Mouse (Mus musculus): ENCODE measurements around the gene Samsn1.

The Samsn1 gene

GRCm38 (mm10) chr16:76022181-76022580 lies at the start of gene Samsn1:
Gene Samsn1 (minus strand): TSS chr16:76022281.
- in situ Hi-C loops (cut with MboI; ENCODE audit: low pct_unique_long_range_greater_than_20kb in 1 of 2, low sequenced_read_pairs in 2 of 2, unreplicated experiment in 1 of 2), result loop anchor here in 1 of 2 experiments (25.0 kb wide), 1 partner anchor 235 kb away; no protein-coding TSS in a partner anchor

GRCm38 (mm10) chr16:76066082-76066635 lies 44.1 kb upstream of the Samsn1 start:
- in situ Hi-C loops (cut with MboI; ENCODE audit: low pct_unique_long_range_greater_than_20kb in 1 of 2, low sequenced_read_pairs in 2 of 2, unreplicated experiment in 1 of 2), result no loop called here

- in situ Hi-C loops (cut with MboI; ENCODE audit: low pct_unique_long_range_greater_than_20kb in 1 of 2, low sequenced_read_pairs in 2 of 2, unreplicated experiment in 1 of 2), result no loop called here
Observed at GRCm38 (mm10) chr16:76054976-76055375, 32.9 kb upstream of the Samsn1 start.

DNA sequence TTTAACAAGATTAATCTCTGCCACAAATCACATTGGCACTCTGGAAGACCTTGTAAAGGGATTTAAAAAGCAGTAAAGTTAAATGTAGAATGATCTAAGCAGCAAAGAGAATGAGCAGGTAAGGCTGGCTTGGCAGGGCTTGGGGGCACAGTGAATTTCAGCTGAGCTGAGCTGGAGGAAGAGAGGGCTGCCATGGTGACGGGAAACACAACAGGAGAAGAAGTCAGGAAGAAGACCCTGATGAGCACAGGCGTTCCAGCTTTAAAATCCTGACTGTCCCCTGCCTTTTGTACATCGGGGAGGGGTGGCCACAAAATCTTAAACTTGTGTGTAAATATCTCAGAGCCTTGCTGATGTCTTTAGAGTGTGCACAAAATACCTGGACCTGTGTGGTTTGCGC lies 32.0 kb upstream of the Samsn1 start:
- in situ Hi-C loops (cut with MboI; ENCODE audit: low pct_unique_long_range_greater_than_20kb in 1 of 2, low sequenced_read_pairs in 2 of 2, unreplicated experiment in 1 of 2), result no loop called here

DNA sequence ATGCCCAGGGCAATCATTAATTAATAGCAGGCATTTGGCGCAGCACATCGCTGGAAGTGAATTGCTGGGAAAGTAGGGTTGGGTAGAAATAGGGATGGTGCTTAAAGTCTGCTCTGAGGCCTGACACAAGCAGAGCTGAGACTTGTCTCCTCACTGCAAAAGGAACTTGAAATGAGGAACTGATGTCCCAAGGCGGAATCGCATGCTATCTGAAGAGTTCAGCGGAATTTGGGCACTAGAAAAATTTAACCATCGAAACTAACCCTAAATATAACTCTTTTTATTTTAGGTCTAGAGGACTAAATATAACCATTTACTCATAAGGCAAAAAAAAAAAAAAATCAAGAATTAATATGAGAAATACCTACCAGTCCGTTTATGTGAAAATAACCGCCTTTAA lies 31.5 kb upstream of the Samsn1 start:
- in situ Hi-C loops (cut with MboI; ENCODE audit: low pct_unique_long_range_greater_than_20kb in 1 of 2, low sequenced_read_pairs in 2 of 2, unreplicated experiment in 1 of 2), result no loop called here

- in situ Hi-C loops (cut with MboI; ENCODE audit: low pct_unique_long_range_greater_than_20kb in 1 of 2, low sequenced_read_pairs in 2 of 2, unreplicated experiment in 1 of 2), result loop anchor here in 1 of 2 experiments (25.0 kb wide), 1 partner anchor 360 kb away; no protein-coding TSS in a partner anchor
Observed at GRCm38 (mm10) chr16:76047066-76047465, 25.0 kb upstream of the Samsn1 start.

DNA sequence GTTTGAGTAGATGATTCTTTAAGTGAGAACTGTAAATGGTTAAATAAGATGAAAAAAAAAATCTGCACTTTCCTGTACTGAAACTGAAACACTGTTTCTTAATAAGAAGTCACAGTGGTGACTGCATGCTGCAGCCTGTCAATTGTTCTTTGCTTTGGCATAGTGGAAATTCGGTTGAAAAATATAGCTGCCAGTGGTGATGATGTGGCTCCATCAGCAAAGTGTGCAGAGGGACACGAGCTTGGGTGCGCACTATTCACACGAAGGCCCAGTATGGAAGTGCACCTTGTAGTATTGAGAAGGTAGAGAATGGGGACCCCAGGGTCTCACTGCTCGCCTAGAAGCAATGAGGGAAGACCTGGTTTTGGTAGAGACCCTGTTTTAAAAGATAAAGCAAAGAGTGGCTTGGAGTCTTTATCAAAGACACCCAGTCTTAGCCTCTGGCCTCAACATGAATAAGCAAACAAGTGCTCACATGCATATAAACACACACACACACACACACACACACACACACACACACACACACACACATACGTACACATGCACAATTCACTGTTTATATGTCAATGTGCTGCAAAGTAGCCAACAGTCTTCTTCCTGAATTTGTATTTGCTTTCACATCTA lies 18.4 kb upstream of the Samsn1 start:
- in situ Hi-C loops (cut with MboI; ENCODE audit: low pct_unique_long_range_greater_than_20kb in 1 of 2, low sequenced_read_pairs in 2 of 2, unreplicated experiment in 1 of 2), result loop anchor here in 1 of 2 experiments (25.0 kb wide), 1 partner anchor 353 kb away; no protein-coding TSS in a partner anchor

DNA sequence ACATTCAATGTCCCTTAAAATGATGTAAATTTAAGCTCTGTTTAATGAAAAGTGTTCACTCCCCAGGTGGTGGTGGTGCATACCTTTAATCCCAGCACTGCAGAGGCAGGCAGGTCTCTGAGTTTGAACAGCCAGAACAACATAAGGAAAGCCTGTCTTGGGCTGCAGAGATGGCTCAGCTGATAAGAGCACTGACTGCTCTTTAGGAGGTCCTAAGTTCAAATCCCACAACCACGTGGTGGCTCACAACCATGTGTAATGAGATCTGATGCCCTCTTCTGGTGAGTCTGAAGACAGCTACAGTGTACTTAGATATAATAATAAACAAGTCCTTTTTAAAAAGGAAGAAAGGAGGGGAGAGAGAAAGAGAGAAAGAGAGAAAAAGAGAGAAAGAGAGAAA lies 2.9 kb downstream of the Samsn1 start:
- in situ Hi-C loops (cut with MboI; ENCODE audit: low pct_unique_long_range_greater_than_20kb in 1 of 2, low sequenced_read_pairs in 2 of 2, unreplicated experiment in 1 of 2), result loop anchor here in 1 of 2 experiments (25.0 kb wide), 1 partner anchor 232 kb away; no protein-coding TSS in a partner anchor

GRCm38 (mm10) chr16:76003812-76004389 lies 18.2 kb downstream of the Samsn1 start:
- in situ Hi-C loops (cut with MboI; ENCODE audit: low pct_unique_long_range_greater_than_20kb in 1 of 2, low sequenced_read_pairs in 2 of 2, unreplicated experiment in 1 of 2), result loop anchor here in 1 of 2 experiments (25.0 kb wide), 1 partner anchor 217 kb away; no protein-coding TSS in a partner anchor

- in situ Hi-C loops (cut with MboI; ENCODE audit: low pct_unique_long_range_greater_than_20kb in 1 of 2, low sequenced_read_pairs in 2 of 2, unreplicated experiment in 1 of 2), result loop anchor here in 1 of 2 experiments (25.0 kb wide), 1 partner anchor 216 kb away; no protein-coding TSS in a partner anchor
Observed at GRCm38 (mm10) chr16:76002870-76003572, 19.1 kb downstream of the Samsn1 start.

DNA sequence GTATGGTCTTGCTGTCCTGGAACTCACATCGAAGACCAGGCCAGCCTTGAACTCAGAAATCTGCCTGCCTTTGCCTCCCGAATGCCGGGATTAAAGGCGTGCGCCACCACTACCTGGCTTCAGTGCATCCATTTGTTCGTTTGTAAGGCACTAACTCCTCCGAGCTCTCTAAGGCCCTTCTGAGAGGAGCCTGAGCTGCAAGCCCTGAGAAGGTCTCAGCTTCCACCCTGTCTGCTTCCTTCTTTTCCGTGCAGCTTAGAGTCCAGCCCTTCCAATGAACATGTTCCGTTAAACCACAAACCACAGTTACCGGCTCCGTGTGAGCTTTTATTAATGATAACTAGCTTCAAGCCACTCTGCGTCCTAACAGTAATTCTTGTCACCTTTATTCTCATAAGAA lies 19.8 kb downstream of the Samsn1 start:
- in situ Hi-C loops (cut with MboI; ENCODE audit: low pct_unique_long_range_greater_than_20kb in 1 of 2, low sequenced_read_pairs in 2 of 2, unreplicated experiment in 1 of 2), result loop anchor here in 1 of 2 experiments (25.0 kb wide), 1 partner anchor 215 kb away; no protein-coding TSS in a partner anchor

- in situ Hi-C loops (cut with MboI; ENCODE audit: low pct_unique_long_range_greater_than_20kb in 1 of 2, low sequenced_read_pairs in 2 of 2, unreplicated experiment in 1 of 2), result loop anchor here in 1 of 2 experiments (25.0 kb wide), 1 partner anchor 214 kb away; no protein-coding TSS in a partner anchor
Observed at GRCm38 (mm10) chr16:76001788-76002187, 20.3 kb downstream of the Samsn1 start.

- in situ Hi-C loops (cut with MboI; ENCODE audit: low pct_unique_long_range_greater_than_20kb in 1 of 2, low sequenced_read_pairs in 2 of 2, unreplicated experiment in 1 of 2), result loop anchor here in 1 of 2 experiments (25.0 kb wide), 1 partner anchor 213 kb away; no protein-coding TSS in a partner anchor
Observed at GRCm38 (mm10) chr16:76000127-76000526, 22.0 kb downstream of the Samsn1 start.

DNA sequence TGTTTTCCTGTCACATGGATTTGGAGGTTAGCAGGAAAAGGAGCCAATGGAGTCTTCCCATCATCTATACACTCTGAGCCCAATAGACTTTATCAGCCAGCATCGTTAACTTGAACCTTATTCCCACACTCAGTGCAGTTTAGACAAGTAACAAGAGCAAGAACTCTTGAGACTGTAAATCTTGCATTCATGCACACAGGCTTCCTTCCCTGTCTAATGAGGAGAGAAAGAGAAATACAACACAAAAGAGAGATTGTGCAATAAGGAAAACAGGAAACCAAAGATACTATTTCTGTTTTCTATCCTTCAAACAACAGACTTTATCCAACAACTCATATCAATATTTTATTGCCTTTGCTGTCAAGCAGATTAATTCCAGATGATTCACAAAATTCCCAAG lies 31.9 kb downstream of the Samsn1 start:
- in situ Hi-C loops (cut with MboI; ENCODE audit: low pct_unique_long_range_greater_than_20kb in 1 of 2, low sequenced_read_pairs in 2 of 2, unreplicated experiment in 1 of 2), result no loop called here

DNA sequence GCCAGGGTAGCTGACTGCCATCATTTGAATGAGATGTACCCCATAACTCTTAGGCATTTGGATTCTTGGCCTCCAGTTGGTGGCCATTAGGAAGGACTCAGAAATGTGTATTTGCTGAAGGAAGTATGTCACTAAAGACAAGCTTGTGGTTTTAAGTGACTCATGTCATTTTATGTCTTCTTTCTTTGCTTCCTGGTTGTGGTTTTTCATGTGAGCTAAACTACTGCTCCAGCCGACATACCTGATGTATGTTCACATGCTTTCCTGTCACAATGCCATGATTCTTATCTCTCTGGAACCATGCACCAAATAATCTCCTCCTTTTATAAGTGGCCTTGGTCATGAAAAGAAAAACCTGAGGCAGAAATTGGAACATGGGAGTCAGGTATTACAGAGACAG lies 38.2 kb downstream of the Samsn1 start:
- in situ Hi-C loops (cut with MboI; ENCODE audit: low pct_unique_long_range_greater_than_20kb in 1 of 2, low sequenced_read_pairs in 2 of 2, unreplicated experiment in 1 of 2), result no loop called here

DNA sequence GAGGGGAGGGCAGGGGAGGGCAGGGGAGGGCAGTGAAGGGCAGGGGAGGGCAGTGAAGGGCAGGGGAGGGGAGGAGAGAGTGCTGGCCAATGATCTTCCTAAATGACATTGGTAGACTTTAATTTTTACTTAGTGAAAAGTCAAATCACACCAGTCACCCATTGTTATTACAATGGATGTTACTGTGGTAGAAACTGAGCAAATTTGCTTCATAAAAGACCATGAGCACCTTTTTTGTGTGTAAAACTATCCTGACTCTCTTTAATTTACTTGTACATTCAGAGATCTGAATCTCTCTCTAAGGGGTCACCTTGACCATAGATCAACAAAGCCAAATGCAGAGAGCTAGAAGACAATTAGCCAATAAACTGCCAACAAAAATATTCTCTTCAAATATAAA lies 42.7 kb downstream of the Samsn1 start:
- in situ Hi-C loops (cut with MboI; ENCODE audit: low pct_unique_long_range_greater_than_20kb in 1 of 2, low sequenced_read_pairs in 2 of 2, unreplicated experiment in 1 of 2), result no loop called here

DNA sequence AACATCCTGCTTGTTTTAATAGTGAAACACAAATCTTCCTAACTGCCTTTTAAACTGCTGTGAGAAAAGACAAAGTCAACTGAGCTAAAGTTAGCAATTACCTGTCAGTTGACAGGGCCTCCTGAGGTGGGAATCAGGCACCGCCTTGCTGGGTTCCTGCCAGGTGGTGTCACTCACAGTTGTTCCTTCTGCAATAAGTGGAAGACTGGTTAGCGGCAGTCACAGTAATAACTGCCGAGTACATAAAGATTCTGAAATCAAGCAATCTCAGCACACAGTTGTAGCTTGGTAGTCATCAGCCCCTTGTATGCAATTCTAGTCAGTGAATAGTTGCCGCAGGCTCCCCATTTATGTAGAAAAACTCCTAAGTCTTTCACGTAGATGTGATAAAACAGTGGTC lies 44.3 kb downstream of the Samsn1 start:
- in situ Hi-C loops (cut with MboI; ENCODE audit: low pct_unique_long_range_greater_than_20kb in 1 of 2, low sequenced_read_pairs in 2 of 2, unreplicated experiment in 1 of 2), result no loop called here

DNA sequence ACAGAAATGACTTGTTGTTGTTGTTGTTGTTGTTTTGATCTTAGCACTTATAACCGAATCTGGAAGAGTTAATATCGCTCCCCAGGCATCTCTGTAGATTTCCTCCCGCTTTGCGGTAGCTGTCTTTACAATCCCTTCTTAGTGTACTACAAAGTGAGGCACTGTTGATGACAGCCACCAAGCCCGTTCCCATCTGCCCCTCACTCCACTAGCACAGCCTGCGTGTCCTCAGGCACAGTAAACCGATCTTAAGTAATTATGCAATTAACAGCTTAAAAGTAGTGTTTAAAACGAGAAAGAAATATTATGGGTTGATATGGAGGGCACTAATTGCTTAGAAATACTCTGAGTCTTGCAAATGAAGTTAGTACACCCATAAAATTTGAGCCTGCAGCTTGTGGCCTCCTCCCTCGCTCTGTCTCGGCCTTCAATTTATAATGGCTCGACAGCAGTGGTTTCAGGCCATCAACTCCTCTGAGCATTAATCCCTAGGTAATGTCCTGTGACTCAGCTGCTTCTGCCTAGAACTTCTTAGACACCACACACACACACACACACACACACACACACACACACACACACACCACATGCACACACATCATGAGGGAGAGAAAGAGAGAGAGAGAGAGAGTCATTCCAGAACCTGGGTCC lies 46.3 kb downstream of the Samsn1 start:
- in situ Hi-C loops (cut with MboI; ENCODE audit: low pct_unique_long_range_greater_than_20kb in 1 of 2, low sequenced_read_pairs in 2 of 2, unreplicated experiment in 1 of 2), result no loop called here
